Mouse (Mus musculus) heart, embryonic 13.5 days (tissue): ENCODE measurements at regions not wholly inside any gene's neighbourhood (a gene's known extent, or its start where the extent isn't known, plus 50 kb on each side); places are given as distances from the start of the nearest gene placed in this dataset.

Source experiments
- ATAC-seq: fragments of 200-750 bp; cut with Nextera tagmentation; 2 replicates; pipeline ENCODE4 v1.8.0; 2017; ENCODE audit warnings: moderate TSS enrichment; ENCODE audit not compliant: insufficient number of reproducible peaks, low FRiP score, low TSS enrichment; ENCODE audit errors: extremely low read depth
- H3K27ac ChIP-seq: fragments of 300-500 bp; sonication (generic); replicated peaks from 2 replicates; pipeline ENCODE4 v1.5.1; 2015; ENCODE audit warnings: moderate library complexity, mild to moderate bottlenecking, inconsistent platforms
- H3K27me3 ChIP-seq: fragments of 300-500 bp; sonication (generic); replicated peaks from 2 replicates; pipeline ENCODE4 v1.6.1; 2015; ENCODE audit warnings: mild to moderate bottlenecking, inconsistent platforms
- H3K36me3 ChIP-seq: fragments of 300-500 bp; sonication (generic); 2 replicates; pipeline ENCODE4 v1.6.1; 2015; ENCODE audit warnings: mild to moderate bottlenecking, inconsistent platforms
- H3K4me1 ChIP-seq: fragments of 300-500 bp; sonication (generic); 2 replicates; pipeline ENCODE4 v1.6.1; 2015; ENCODE audit warnings: inconsistent platforms
- H3K4me2 ChIP-seq: fragments of 300-500 bp; sonication (generic); 2 replicates; pipeline ENCODE4 v1.6.1; 2015; ENCODE audit warnings: inconsistent platforms, mild to moderate bottlenecking, moderate library complexity
- H3K4me3 ChIP-seq: fragments of 300-500 bp; sonication (generic); 2 replicates; pipeline ENCODE4 v1.5.1; 2015; ENCODE audit warnings: moderate library complexity, mild to moderate bottlenecking, inconsistent platforms
- H3K9ac ChIP-seq: fragments of 300-500 bp; sonication (generic); 2 replicates; pipeline ENCODE4 v1.6.1; 2015; ENCODE audit warnings: inconsistent platforms, mild to moderate bottlenecking, moderate library complexity
- H3K9me3 ChIP-seq: fragments of 300-500 bp; sonication (generic); 2 replicates; pipeline ENCODE4 v1.6.1; 2016; ENCODE audit warnings: inconsistent platforms
- WGBS: fragments of 180-500 bp; shearing (Covaris S2); methylation state at CpG from one replicate; pipeline ENCODE4 v1.1.7; 2015; ENCODE audit warnings: mixed read lengths; 5-methylcytosine and 5-hydroxymethylcytosine counted together

GRCm38 (mm10) chr15:67407244-67407643, 906.5 kb upstream of the Lrrc6 start:
- no peaks in the 10 kb centered on the region for H3K36me3 ChIP-seq
- H3K4me2 ChIP-seq, result no peak overlapping the region
- H3K27me3 ChIP-seq, result no peaks in the 10 kb centered on the region
- no peak overlapping the region for H3K9ac ChIP-seq
- no peak overlapping the region for H3K27ac ChIP-seq
- H3K4me1 ChIP-seq, result peaks cover 10% of the 10 kb centered on the region
- WGBS, result 61% methylated on average over 2 of the region's 2 CpGs
- ATAC-seq, result no peak
- H3K9me3 ChIP-seq, result no peaks in the 10 kb centered on the region
- H3K4me3 ChIP-seq, result no peak overlapping the region

DNA sequence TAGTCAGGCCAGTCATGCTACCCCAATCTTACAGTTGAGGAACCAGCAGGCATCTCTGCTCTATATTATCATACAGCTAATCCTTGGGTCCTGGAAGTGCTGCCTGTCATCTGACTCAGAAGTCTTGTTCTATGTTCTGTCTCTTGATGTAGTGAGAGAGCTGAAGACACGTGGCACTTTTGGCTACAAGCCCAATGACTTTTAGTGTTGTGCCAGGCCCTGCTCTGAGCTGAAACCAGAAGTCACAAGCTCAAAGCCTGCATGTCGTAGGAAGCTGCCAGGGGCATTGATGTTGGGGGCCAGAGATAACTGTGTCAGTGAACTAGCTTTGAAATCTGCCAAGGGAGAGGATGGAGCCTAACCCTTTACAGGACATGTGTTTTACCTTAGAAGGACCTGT, 904.8 kb upstream of the Lrrc6 start:
- no peak overlapping the region for H3K4me2 ChIP-seq
- H3K4me1 ChIP-seq, result peaks cover 10% of the 10 kb centered on the region
- H3K4me3 ChIP-seq, result no peak overlapping the region
- 20% methylated on average over 2 of the region's 2 CpGs for WGBS
- H3K9me3 ChIP-seq, result no peaks in the 10 kb centered on the region
- H3K9ac ChIP-seq, result no peak overlapping the region
- H3K36me3 ChIP-seq, result no peaks in the 10 kb centered on the region
- H3K27me3 ChIP-seq, result no peaks in the 10 kb centered on the region
- peak overlapping the region; percentile 32; the same call in 1 of the 2 replicates for H3K27ac ChIP-seq
- no peak for ATAC-seq

GRCm38 (mm10) chr15:67405011-67405410, 904.3 kb upstream of the Lrrc6 start:
- no peak for ATAC-seq
- WGBS, result 74% methylated on average over 2 of the region's 2 CpGs
- Histone ChIP-seq H3K27ac (0 out of 2 replicates have a peak overlapping the region, but pooled peaks have one; percentile 32), H3K4me1 (peaks cover 10% of the 10 kb centered on the region), H3K4me2 (no peak overlapping the region), H3K27me3 (no peaks in the 10 kb centered on the region), H3K4me3 (no peak overlapping the region), H3K9me3 (no peaks in the 10 kb centered on the region), H3K36me3 (no peaks in the 10 kb centered on the region), H3K9ac (no peak overlapping the region)

DNA sequence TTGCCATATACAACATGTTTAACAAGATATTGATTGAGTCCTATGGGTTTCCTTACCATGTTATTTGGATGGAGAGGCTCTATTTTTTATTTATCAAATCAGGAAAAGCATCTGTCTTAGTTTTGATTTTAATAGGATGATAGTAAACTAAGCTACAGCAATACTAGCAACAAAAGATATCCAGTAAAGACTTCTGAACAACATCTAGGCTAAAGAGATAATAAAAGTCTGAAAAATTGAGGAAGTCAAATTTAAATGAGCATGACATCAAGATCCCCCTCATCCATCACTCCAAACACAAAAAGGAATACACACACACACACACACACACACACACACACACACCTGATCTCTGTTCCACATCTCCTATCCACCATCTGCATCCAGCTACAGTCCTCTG, 901.6 kb upstream of the Lrrc6 start:
- H3K27me3 ChIP-seq, result no peaks in the 10 kb centered on the region
- no peaks in the 10 kb centered on the region for H3K9me3 ChIP-seq
- H3K4me2 ChIP-seq, result no peak overlapping the region
- H3K36me3 ChIP-seq, result no peaks in the 10 kb centered on the region
- no peak overlapping the region for H3K9ac ChIP-seq
- no peak overlapping the region for H3K27ac ChIP-seq
- no peak for ATAC-seq
- H3K4me3 ChIP-seq, result no peak overlapping the region
- peaks cover 10% of the 10 kb centered on the region for H3K4me1 ChIP-seq

DNA sequence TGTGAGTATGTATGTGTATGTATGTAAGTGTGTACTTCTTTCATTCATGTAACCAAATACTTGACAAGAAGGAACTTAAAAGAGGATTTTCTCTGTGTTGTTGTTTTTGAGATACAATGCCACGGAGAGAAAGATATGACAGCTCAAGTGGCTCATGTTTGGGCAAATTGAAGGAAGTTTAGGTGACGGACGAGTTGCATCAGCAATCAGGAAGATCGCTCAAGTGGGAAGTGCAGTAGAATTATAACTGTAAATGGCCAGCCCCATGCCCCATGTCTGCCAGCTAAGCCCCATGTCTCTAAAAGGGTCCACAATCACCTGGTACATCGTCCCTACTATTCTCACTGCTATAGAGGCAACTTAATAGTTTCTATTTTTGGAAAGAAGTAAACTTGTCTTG, 896.6 kb upstream of the Lrrc6 start:
- no peak overlapping the region for H3K9ac ChIP-seq
- no peak overlapping the region for H3K27ac ChIP-seq
- H3K4me3 ChIP-seq, result no peak overlapping the region
- H3K27me3 ChIP-seq, result no peaks in the 10 kb centered on the region
- no peak overlapping the region for H3K4me2 ChIP-seq
- no peak for ATAC-seq
- no peaks in the 10 kb centered on the region for H3K36me3 ChIP-seq
- H3K4me1 ChIP-seq, result no peaks in the 10 kb centered on the region
- WGBS, result 59% methylated on average over 5 of the region's 5 CpGs
- H3K9me3 ChIP-seq, result no peaks in the 10 kb centered on the region

DNA sequence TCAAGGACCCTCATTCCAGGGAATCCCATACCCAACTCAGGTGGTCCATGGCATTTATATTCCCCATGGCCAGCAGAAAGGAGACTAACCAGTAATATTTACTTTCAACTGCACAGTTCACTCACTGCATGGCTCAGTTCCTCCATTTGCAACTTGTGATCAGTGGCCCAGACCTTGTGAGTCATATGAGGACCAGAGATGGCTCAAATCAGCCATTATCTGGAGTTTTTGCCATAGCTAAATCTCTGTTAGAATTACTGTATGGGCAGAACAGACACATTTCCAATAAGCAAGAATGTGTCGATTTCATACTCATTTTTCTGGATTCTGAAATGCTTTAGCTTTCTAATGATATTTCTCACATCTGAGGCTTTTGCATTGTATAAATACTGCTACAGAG, 894.4 kb upstream of the Lrrc6 start:
- no peak overlapping the region for H3K4me2 ChIP-seq
- no peaks in the 10 kb centered on the region for H3K9me3 ChIP-seq
- ATAC-seq, result no peak
- no peaks in the 10 kb centered on the region for H3K27me3 ChIP-seq
- H3K4me1 ChIP-seq, result no peaks in the 10 kb centered on the region
- H3K4me3 ChIP-seq, result no peak overlapping the region
- WGBS, result 77% methylated on average over 1 of the region's 1 CpGs
- H3K9ac ChIP-seq, result no peak overlapping the region
- no peak overlapping the region for H3K27ac ChIP-seq
- no peaks in the 10 kb centered on the region for H3K36me3 ChIP-seq

GRCm38 (mm10) chr15:67391918-67392317, 891.2 kb upstream of the Lrrc6 start:
- no peaks in the 10 kb centered on the region for H3K4me1 ChIP-seq
- H3K9ac ChIP-seq, result no peak overlapping the region
- 74% methylated on average over 5 of the region's 5 CpGs for WGBS
- no peaks in the 10 kb centered on the region for H3K9me3 ChIP-seq
- no peak overlapping the region for H3K27ac ChIP-seq
- no peaks in the 10 kb centered on the region for H3K27me3 ChIP-seq
- ATAC-seq, result no peak
- no peak overlapping the region for H3K4me3 ChIP-seq
- H3K36me3 ChIP-seq, result no peaks in the 10 kb centered on the region
- H3K4me2 ChIP-seq, result no peak overlapping the region

DNA sequence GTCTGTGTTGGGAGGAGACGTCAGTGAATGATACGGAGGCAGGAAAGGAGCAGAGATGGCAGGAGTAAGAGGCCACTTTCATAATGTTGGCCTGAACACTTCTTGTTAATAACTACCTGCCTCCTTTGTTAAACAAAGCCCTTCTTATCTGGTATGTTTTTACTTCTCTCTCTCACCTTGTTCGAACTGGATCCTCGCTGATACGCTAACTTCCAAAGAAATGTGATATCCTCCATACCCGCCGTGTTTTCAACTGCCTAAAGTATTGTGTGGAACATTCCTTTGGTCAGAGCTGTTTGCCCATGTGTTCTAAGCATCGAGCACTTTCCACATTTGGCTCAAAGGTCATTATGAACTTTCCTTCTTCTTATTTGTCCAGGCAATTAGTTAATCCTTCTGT, 887.8 kb upstream of the Lrrc6 start:
- H3K9ac ChIP-seq, result no peak overlapping the region
- no peak for ATAC-seq
- H3K4me2 ChIP-seq, result no peak overlapping the region
- H3K27ac ChIP-seq, result no peak overlapping the region
- WGBS, result 59% methylated on average over 8 of the region's 8 CpGs
- no peaks in the 10 kb centered on the region for H3K4me1 ChIP-seq
- H3K36me3 ChIP-seq, result no peaks in the 10 kb centered on the region
- no peaks in the 10 kb centered on the region for H3K27me3 ChIP-seq
- no peak overlapping the region for H3K4me3 ChIP-seq
- no peaks in the 10 kb centered on the region for H3K9me3 ChIP-seq

- no peaks in the 10 kb centered on the region for H3K27me3 ChIP-seq
- no peak for ATAC-seq
- H3K9me3 ChIP-seq, result no peaks in the 10 kb centered on the region
- H3K4me2 ChIP-seq, result no peak overlapping the region
- H3K27ac ChIP-seq, result no peak overlapping the region
- H3K4me1 ChIP-seq, result no peaks in the 10 kb centered on the region
- no peak overlapping the region for H3K9ac ChIP-seq
- no peaks in the 10 kb centered on the region for H3K36me3 ChIP-seq
- no peak overlapping the region for H3K4me3 ChIP-seq
These were observed 886.2 kb upstream of the Lrrc6 start for GRCm38 (mm10) chr15:67386896-67387295.

DNA sequence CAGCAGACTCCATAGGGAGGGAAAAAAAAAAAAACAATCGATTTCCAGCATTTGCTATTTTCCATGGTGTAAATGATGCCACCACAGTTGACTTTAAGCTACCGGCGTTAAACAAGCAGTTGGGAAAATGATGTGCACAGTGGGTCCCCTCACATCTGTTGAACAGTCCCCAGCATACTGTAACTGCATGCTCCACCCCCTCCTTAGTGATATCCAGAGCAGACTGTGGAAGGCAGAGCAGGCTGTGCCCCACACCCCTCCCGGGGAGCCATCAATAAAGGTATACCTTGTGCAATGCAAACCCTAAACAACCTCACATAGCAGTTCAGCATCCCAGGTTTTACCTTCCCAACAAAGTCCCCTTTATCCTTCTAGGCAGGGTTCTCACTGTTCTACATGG, 872.9 kb upstream of the Lrrc6 start:
- peaks cover 4% of the 10 kb centered on the region; the same call in 1 of the 2 replicates for H3K9me3 ChIP-seq
- no peak overlapping the region for H3K27ac ChIP-seq
- H3K36me3 ChIP-seq, result no peaks in the 10 kb centered on the region
- no peak for ATAC-seq
- H3K4me3 ChIP-seq, result no peak overlapping the region
- WGBS, result 81% methylated on average over 4 of the region's 4 CpGs
- no peaks in the 10 kb centered on the region for H3K27me3 ChIP-seq
- no peak overlapping the region for H3K4me2 ChIP-seq
- no peak overlapping the region for H3K9ac ChIP-seq
- no peaks in the 10 kb centered on the region for H3K4me1 ChIP-seq

DNA sequence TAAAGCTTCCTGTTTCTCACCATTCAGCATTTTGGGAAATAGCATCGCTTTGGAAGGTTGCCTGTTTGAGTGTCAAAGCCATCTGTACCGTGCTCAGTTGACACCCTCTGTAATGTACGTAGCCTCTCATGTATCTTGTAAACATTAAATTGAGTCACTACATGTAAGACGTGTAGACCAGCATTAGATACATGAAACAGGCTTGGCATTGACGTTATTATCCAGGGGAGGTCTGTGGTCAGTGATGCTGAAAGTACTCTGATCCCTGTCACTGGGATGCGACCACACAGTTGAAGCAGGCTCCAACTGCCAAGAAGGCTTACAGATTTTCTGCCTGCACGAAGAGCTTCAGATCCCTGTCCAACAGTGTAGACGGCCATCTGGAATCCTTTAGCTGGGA, 872.3 kb upstream of the Lrrc6 start:
- H3K4me1 ChIP-seq, result no peaks in the 10 kb centered on the region
- 73% methylated on average over 8 of the region's 8 CpGs for WGBS
- ATAC-seq, result no peak

GRCm38 (mm10) chr15:67364099-67364756, 863.5 kb upstream of the Lrrc6 start:
- Histone ChIP-seq H3K4me2 (no peak overlapping the region), H3K27me3 (no peaks in the 10 kb centered on the region), H3K9ac (no peak overlapping the region), H3K9me3 (no peaks in the 10 kb centered on the region), H3K27ac (no peak overlapping the region), H3K4me3 (no peak overlapping the region), H3K36me3 (no peaks in the 10 kb centered on the region), H3K4me1 (peaks cover 25% of the 10 kb centered on the region)
- ATAC-seq, result no peak
- 62% methylated on average over 4 of the region's 4 CpGs for WGBS

More for the DNA sequence above, 872.3 kb upstream of the Lrrc6 start:
- no peak overlapping the region for H3K4me3 ChIP-seq
- no peak overlapping the region for H3K27ac ChIP-seq
- H3K27me3 ChIP-seq, result no peaks in the 10 kb centered on the region
- no peak overlapping the region for H3K9ac ChIP-seq
- no peak overlapping the region for H3K4me2 ChIP-seq
- peaks cover 4% of the 10 kb centered on the region; the same call in 1 of the 2 replicates for H3K9me3 ChIP-seq
- no peaks in the 10 kb centered on the region for H3K36me3 ChIP-seq
